Mouse (Mus musculus): Measurements from ENCODE around the gene Ckm. TPM values are rescaled to one million over a fixed set of nuclear protein-coding genes. Genes with fewer than 3 reads are reported as not detected.
A peak's percentile ranks its signal among the peaks of the same experiment; 100 is the strongest.

Gene Ckm
- polyA plus RNA-seq, 1 experiment from 2014 or later = 42.1 TPM

- TF ChIP-seq CTCF (IDR thresholded peaks at IDR 0.05; ENCODE audit: low read depth) (no peak), EP300 (optimal IDR thresholded peaks at IDR 0.05) (no peak)
- 84% methylated on average over 4 of the region's 4 CpGs for WGBS
- DNase-seq (ENCODE audit: low spot score) = no peak
Observed at GRCm38 (mm10) chr7:19376019-19376418, 28.6 kb upstream of the Ckm start.

GRCm38 (mm10) chr7:19378049-19378448 is 26.5 kb upstream of the Ckm start:
- Histone ChIP-seq H3K36me3 (ENCODE audit: control insufficient read depth, insufficient read depth, low read length) (no peaks in the 10 kb centered on the region; the same call in 1 of the 2 replicates), H3K4me1 (replicated peaks; ENCODE audit: control insufficient read depth, insufficient read depth) (0 out of 2 replicates have a peak, but pooled peaks cover 2% of the 10 kb centered on the region), H3K4me3 (ENCODE audit: low read depth, low read length) (no peak overlapping the region), H3K9ac (ENCODE audit: low read length) (no peak overlapping the region), H3K9me3 (ENCODE audit: control insufficient read depth, low read length) (no peaks in the 10 kb centered on the region), H3K4me2 (replicated peaks; ENCODE audit: low read depth) (no peak overlapping the region), H3K27ac (replicated peaks) (no peak overlapping the region), H3K27me3 (ENCODE audit: control insufficient read depth, insufficient read depth, low read length) (no peaks in the 10 kb centered on the region)
- ATAC-seq (ENCODE audit: low FRiP score, low TSS enrichment) (no peak), DNase-seq (ENCODE audit: low spot score) (no peak)
- TF ChIP-seq EP300 (optimal IDR thresholded peaks at IDR 0.05) (no peak), CTCF (IDR thresholded peaks at IDR 0.05; ENCODE audit: low read depth) (no peak)
- 64% methylated on average over 8 of the region's 8 CpGs for WGBS

More at GRCm38 (mm10) chr7:19376019-19376418, 28.6 kb upstream of the Ckm start:
- Histone ChIP-seq H3K36me3 (ENCODE audit: control insufficient read depth, insufficient read depth, low read length) (peaks cover 3% of the 10 kb centered on the region; the same call in 1 of the 2 replicates), H3K4me2 (replicated peaks; ENCODE audit: low read depth) (no peak overlapping the region), H3K27me3 (ENCODE audit: control insufficient read depth, insufficient read depth, low read length) (no peaks in the 10 kb centered on the region), H3K4me1 (replicated peaks; ENCODE audit: control insufficient read depth, insufficient read depth) (no peaks in the 10 kb centered on the region), H3K9ac (ENCODE audit: low read length) (no peak overlapping the region), H3K4me3 (ENCODE audit: low read depth, low read length) (no peak overlapping the region), H3K27ac (replicated peaks) (no peak overlapping the region), H3K9me3 (ENCODE audit: control insufficient read depth, low read length) (no peaks in the 10 kb centered on the region)
- ATAC-seq (ENCODE audit: low FRiP score, low TSS enrichment) = peak; percentile 16; the same call in 1 of the 2 replicates

- DNase-seq (ENCODE audit: low spot score) (peak; percentile 99), ATAC-seq (ENCODE audit: low FRiP score, low TSS enrichment) (peak; percentile 94)
- peak within 1 kb of the TSS; percentile 53; the same call in 1 of the 2 replicates for H3K27ac ChIP-seq (replicated peaks)
- H3K4me2 ChIP-seq (replicated peaks; ENCODE audit: low read depth) = peak within 1 kb of the TSS; percentile 74
- H3K36me3 ChIP-seq (ENCODE audit: control insufficient read depth, insufficient read depth, low read length) = peaks cover 4% of the 10 kb centered on the region; the same call in 1 of the 2 replicates
- H3K9me3 ChIP-seq (ENCODE audit: control insufficient read depth, low read length) = no peaks in the 10 kb centered on the region
- H3K27me3 ChIP-seq (ENCODE audit: control insufficient read depth, insufficient read depth, low read length) = no peaks in the 10 kb centered on the region
- peak within 1 kb of the TSS; percentile 79 for H3K9ac ChIP-seq (ENCODE audit: low read length)
- H3K4me3 ChIP-seq (ENCODE audit: low read depth, low read length) = peak within 1 kb of the TSS; percentile 77
- TF ChIP-seq EP300 (optimal IDR thresholded peaks at IDR 0.05) (no peak), CTCF (IDR thresholded peaks at IDR 0.05; ENCODE audit: low read depth) (0 out of 2 replicates have a peak, but pooled peaks have one; percentile 11)
- 5% methylated on average over 44 of the region's 48 CpGs for WGBS
- 0 out of 2 replicates have a peak, but pooled peaks cover 2% of the 10 kb centered on the region for H3K4me1 ChIP-seq (replicated peaks; ENCODE audit: control insufficient read depth, insufficient read depth)
Observed at GRCm38 (mm10) chr7:19381377-19382165, 23.0 kb upstream of the Ckm start, which contains the start of gene Ercc2. TSS of gene Ercc2 (plus strand) at chr7:19382010.

- Histone ChIP-seq H3K36me3 (ENCODE audit: control insufficient read depth, insufficient read depth, low read length) (peaks cover 6% of the 10 kb centered on the region; the same call in 1 of the 2 replicates), H3K27me3 (ENCODE audit: control insufficient read depth, insufficient read depth, low read length) (no peaks in the 10 kb centered on the region), H3K9ac (ENCODE audit: low read length) (peak overlapping the region; percentile 79), H3K9me3 (ENCODE audit: control insufficient read depth, low read length) (no peaks in the 10 kb centered on the region), H3K4me1 (replicated peaks; ENCODE audit: control insufficient read depth, insufficient read depth) (0 out of 2 replicates have a peak, but pooled peaks cover 2% of the 10 kb centered on the region), H3K4me3 (ENCODE audit: low read depth, low read length) (peak overlapping the region; percentile 77), H3K27ac (replicated peaks) (peak overlapping the region; percentile 53; the same call in 1 of the 2 replicates), H3K4me2 (replicated peaks; ENCODE audit: low read depth) (peak overlapping the region; percentile 74)
- ATAC-seq (ENCODE audit: low FRiP score, low TSS enrichment) = peak; percentile 67
- no peak for DNase-seq (ENCODE audit: low spot score)
- no peak for TF ChIP-seq EP300 (optimal IDR thresholded peaks at IDR 0.05)
- no peak for TF ChIP-seq CTCF (IDR thresholded peaks at IDR 0.05; ENCODE audit: low read depth)
- 0% methylated on average over 23 of the region's 37 CpGs for WGBS
Observed at GRCm38 (mm10) chr7:19382166-19382541, 22.4 kb upstream of the Ckm start.

- no peak overlapping the region for H3K4me2 ChIP-seq (replicated peaks; ENCODE audit: low read depth)
- H3K27me3 ChIP-seq (ENCODE audit: control insufficient read depth, insufficient read depth, low read length) = no peaks in the 10 kb centered on the region
- DNase-seq (ENCODE audit: low spot score) (no peak), ATAC-seq (ENCODE audit: low FRiP score, low TSS enrichment) (no peak)
- H3K9ac ChIP-seq (ENCODE audit: low read length) = no peak overlapping the region
- H3K4me3 ChIP-seq (ENCODE audit: low read depth, low read length) = no peak overlapping the region
- H3K36me3 ChIP-seq (ENCODE audit: control insufficient read depth, insufficient read depth, low read length) = peaks cover 6% of the 10 kb centered on the region; the same call in 1 of the 2 replicates
- TF ChIP-seq EP300 (optimal IDR thresholded peaks at IDR 0.05) (no peak), CTCF (IDR thresholded peaks at IDR 0.05; ENCODE audit: low read depth) (no peak)
- no peak overlapping the region for H3K27ac ChIP-seq (replicated peaks)
- 0 out of 2 replicates have a peak, but pooled peaks cover 2% of the 10 kb centered on the region for H3K4me1 ChIP-seq (replicated peaks; ENCODE audit: control insufficient read depth, insufficient read depth)
- 86% methylated on average over 9 of the region's 9 CpGs for WGBS
- no peaks in the 10 kb centered on the region for H3K9me3 ChIP-seq (ENCODE audit: control insufficient read depth, low read length)
Observed at GRCm38 (mm10) chr7:19383708-19384107, 20.9 kb upstream of the Ckm start.

Data from stomach, postnatal 0 days (tissue).